In the genomic region with DNA sequence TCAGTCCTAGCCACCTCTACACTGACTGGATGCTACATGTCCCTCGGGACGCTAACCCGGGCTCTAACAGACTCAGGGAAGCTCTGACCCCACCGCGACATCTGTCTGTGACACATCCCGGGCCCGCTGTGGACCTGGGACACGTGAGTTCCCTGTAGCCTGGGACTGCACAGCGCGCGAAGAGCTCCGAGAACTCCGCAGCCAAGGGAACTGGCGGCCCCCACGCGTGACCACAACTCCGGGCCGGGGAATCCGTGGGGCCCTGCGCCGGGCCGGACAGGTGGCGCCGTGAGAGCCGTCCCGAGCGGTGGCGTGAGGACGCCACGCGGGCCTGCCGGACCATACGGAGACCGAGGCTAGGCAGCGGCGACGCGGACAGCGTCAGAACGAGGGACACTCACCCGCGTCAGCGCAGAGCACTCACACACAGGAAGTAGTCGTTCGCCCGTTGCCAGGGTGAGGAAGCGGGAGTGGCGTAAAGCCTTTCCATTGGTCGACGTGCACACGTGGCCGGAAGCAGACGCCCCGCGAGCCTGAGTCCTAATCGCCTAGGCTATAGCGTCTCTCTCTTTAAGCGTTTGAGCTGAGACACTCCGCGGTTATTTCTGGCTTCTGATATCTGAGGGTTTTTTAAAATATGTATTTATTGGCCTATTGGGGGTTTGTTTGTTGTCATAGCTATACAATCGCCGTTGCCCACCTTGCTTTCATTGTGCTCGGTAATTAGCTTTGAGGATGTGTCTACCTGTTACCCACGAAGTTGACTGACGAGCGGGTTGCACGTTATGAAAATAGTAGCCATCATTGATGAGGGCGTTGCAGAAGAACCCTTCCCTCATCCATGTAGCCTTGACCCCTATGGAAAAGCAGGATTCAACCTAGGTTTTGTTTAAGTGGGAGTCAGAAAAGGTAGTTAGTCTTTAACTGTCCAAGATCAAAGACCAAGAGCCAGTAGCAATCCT, we compare ENCODE assay signal across 7 mouse cellular contexts. TPM values are rescaled to one million over a fixed set of nuclear protein-coding genes. Genes with fewer than 3 reads are reported as not detected.
DNase-seq lines count a peak whose midpoint lies in the region; ATAC-seq lines count a peak whose summit lies in the region.

A gene (minus strand): TSS at position 453 of the 962 bp plus-strand sequence.

- intact Hi-C loops in gastrocnemius, postnatal 36 days (cut with DNase I), result no loop called here
- intact Hi-C loops in left cerebral cortex, postnatal 25 days (cut with DNase I), result no loop called here

- peak; percentile 100 for ATAC-seq in intestine, embryonic 15.5 days

- H3K9ac ChIP-seq in intestine, embryonic 15.5 days, result peak within 1 kb of the TSS; percentile 80

- 3% methylated on average over 68 of the region's 68 CpGs for WGBS in intestine, embryonic 15.5 days
- WGBS in midbrain, embryonic 10.5 days, result under 1% methylated on average over 68 of the region's 68 CpGs

- peak within 1 kb of the TSS; percentile 94 for H3K4me3 ChIP-seq in intestine, embryonic 15.5 days (replicated peaks)
- peak within 1 kb of the TSS; percentile 87 for H3K4me3 ChIP-seq in midbrain, embryonic 10.5 days

- H3K4me1 ChIP-seq in intestine, embryonic 15.5 days (replicated peaks), result no peaks in the 10 kb centered on the region; the same call in 1 of the 2 replicates
- H3K4me1 ChIP-seq in midbrain, embryonic 10.5 days, result peaks cover 18% of the 10 kb centered on the region

- peak within 1 kb of the TSS; percentile 90 for H3K27ac ChIP-seq in intestine, embryonic 15.5 days
- peak within 1 kb of the TSS; percentile 95 for H3K27ac ChIP-seq in midbrain, embryonic 10.5 days (replicated peaks)

- no peaks in the 10 kb centered on the region for H3K9me3 ChIP-seq in intestine, embryonic 15.5 days
- H3K9me3 ChIP-seq in midbrain, embryonic 10.5 days (replicated peaks), result no peaks in the 10 kb centered on the region

- H3K4me2 ChIP-seq in intestine, embryonic 15.5 days (replicated peaks), result peak within 1 kb of the TSS; percentile 70

- peak; percentile 96 for DNase-seq in adrenal gland, adult 2 months
- DNase-seq in embryo, embryonic 11.5 days (ENCODE audit: low read depth, low spot score), result peak; percentile 89
- peak; percentile 83 to 90 for DNase-seq in gastrocnemius, postnatal 36 days
- DNase-seq in left cerebral cortex, postnatal 25 days (ENCODE audit: low spot score in 2 of 2), result peak; percentile 95 to 98
- DNase-seq in midbrain, embryonic 10.5 days (ENCODE audit: low spot score), result peak; percentile 94
- peak; percentile 89 for DNase-seq in right cerebral cortex, postnatal 4 days

- H3K36me3 ChIP-seq in intestine, embryonic 15.5 days, result no peaks in the 10 kb centered on the region
- peaks cover 7% of the 10 kb centered on the region for H3K36me3 ChIP-seq in midbrain, embryonic 10.5 days

- H3K27me3 ChIP-seq in intestine, embryonic 15.5 days (replicated peaks), result no peaks in the 10 kb centered on the region
- H3K27me3 ChIP-seq in midbrain, embryonic 10.5 days (ENCODE audit: low read depth, poor library complexity, severe bottlenecking), result no peaks in the 10 kb centered on the region

RNA-seq across cellular contexts. Expression of the gene that starts here (rescaled TPM):
- total RNA-seq in adrenal gland, adult 2 months (2021), result 10 to 100 TPM in 1 of 2 experiments, 1 to 10 TPM in 1; 7.3 to 11.5 TPM
- 3.4 and 4.0 TPM in 2 replicates for polyA plus RNA-seq in adrenal gland, adult 2 months (2012; rRNA removed)
- 1 to 10 TPM; 4.6 to 5.2 TPM for total RNA-seq in gastrocnemius, postnatal 36 days (2021)
- polyA plus RNA-seq in intestine, embryonic 15.5 days (2015; fragmentation: Nextera tagmentation; extraction: Ambion mirVana), result 19.0 and 20.6 TPM in 2 replicates
- total RNA-seq in left cerebral cortex, postnatal 25 days (2021), result 10 to 100 TPM; 34.1 to 36.1 TPM
- polyA plus RNA-seq in midbrain, embryonic 10.5 days (2016; fragmentation: Nextera tagmentation; extraction: Ambion mirVana), result 16.3 and 18.1 TPM in 2 replicates

Comparison
In these comparisons a context has a peak if more than half of its experiments do, and no peak if none do; other contexts are left out.
1. Peak in every context shown above with its lines: DNase-seq, ATAC-seq, H3K4me3 ChIP-seq and H3K27ac ChIP-seq.